Mouse (Mus musculus) gastrocnemius, adult 8-10 months (tissue): ENCODE data around the gene Gm20388. TPM values are rescaled to one million over a fixed set of nuclear protein-coding genes. Genes with fewer than 3 reads are reported as not detected.

Experiments
- DNase-seq, 2 experiments: peaks; one replicate each; pipeline ENCODE4 v3.0.0; 2022; ENCODE audit warnings: low spot score in 2 of 2
- total RNA-seq, 4 experiments: library from RNA; stranded (reverse); gene quantifications; 2 replicates each; pipeline ENCODE4 v1.2.4; 2022

Gene Gm20388
- total RNA-seq, 4 experiments from 2014 or later = 4.4 to 20.0 (median 7.9) TPM; not detected in 1

DNA sequence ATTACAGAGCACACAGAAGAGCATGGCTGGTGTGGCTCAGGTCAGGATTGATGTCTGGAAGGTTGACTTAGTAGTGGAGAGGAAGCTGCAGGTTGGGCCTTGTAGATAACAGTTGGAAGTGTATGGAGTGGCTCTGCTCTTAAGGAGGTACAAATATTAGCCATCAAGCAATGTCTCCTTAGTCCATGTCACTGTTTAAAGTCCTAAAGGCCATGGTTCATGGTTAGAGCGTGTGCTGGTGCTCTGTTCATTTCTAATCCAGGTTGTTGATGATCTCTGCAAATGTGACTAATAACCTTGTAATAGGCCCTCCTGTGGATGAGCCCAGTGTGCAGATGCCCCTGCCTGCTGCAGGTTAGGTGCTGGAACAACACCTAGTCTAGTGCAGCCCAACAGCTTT is 2047.8 kb downstream of the Gm20388 start:
- no peak for DNase-seq

DNA sequence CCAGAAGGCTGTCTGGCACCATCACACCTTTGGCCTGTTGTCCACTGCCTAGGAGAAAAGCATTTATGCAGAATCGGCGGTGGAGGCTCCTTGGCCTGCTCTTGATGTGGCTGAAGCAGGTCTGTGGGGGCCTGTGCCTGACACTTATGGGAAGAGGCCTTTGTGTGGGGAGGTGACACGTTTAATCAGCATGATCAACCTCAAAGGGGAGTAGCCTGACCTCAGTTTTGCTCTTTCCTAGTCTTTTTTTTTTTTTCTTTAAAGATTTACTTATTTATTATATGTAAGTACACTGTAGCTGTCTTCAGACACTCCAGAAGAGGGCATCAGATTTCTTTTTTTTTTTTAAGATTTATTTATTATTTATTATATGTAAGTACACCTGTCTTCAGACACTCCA is 2052.3 kb downstream of the Gm20388 start:
- no peak for DNase-seq

DNA sequence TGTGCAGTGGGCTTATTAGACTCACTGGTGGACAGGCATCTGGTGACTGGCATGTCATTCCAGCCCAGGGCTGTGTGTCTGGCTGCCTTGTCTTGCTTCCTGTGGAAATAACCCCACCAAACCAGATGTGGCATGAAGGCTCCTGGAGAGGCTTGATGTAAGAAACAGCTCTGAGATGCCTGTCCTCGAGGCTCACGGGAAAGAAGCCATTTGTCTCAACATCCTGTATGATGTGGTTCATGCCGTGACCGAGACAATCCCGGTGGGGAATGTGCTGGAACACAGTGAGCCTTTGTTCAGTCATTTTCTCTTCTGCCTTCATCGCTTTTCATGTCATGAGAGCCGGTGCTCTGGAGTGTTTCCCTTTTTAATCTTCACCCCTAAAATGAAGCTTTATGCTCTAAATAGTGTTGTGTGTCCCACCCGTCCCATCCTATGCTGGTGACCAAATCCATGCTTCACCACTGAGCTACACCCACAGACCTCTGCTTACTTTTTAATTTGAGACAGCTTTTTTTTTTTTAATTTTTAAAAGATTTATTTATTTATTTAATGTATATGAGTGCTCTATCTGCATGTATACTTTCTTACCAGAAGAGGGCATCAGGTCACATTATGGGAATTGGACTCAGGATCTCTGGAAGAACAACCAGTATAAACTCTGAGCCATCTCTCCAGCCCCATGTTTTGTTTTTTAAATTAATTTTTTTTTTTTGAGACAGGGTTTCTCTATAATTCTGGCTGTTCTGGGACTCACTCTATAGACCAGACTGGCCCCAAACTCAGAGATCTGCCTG is 2054.3 kb downstream of the Gm20388 start:
- DNase-seq = peak in 1 of 2 experiments; percentile 45

DNA sequence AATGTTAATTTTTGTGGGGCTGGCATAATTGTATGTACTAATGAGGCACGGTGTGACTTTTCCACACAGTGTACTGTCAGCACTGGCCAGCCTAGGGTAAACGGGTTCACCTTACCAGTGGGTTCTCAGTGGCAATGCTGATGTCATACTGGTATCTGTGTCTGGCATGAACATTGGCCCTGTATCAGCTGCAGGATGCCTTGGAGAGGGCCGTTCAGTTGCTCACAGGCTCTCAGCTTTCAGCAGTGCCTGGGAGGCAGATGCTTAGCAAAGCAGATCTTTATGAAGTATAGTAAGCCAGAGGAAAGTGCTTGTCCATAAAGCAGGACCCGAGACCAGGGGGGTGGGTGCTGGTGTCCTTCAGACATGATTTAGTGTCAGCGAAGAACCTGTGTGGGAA is 2055.5 kb downstream of the Gm20388 start:
- DNase-seq = peak in 1 of 2 experiments; percentile 57

DNA sequence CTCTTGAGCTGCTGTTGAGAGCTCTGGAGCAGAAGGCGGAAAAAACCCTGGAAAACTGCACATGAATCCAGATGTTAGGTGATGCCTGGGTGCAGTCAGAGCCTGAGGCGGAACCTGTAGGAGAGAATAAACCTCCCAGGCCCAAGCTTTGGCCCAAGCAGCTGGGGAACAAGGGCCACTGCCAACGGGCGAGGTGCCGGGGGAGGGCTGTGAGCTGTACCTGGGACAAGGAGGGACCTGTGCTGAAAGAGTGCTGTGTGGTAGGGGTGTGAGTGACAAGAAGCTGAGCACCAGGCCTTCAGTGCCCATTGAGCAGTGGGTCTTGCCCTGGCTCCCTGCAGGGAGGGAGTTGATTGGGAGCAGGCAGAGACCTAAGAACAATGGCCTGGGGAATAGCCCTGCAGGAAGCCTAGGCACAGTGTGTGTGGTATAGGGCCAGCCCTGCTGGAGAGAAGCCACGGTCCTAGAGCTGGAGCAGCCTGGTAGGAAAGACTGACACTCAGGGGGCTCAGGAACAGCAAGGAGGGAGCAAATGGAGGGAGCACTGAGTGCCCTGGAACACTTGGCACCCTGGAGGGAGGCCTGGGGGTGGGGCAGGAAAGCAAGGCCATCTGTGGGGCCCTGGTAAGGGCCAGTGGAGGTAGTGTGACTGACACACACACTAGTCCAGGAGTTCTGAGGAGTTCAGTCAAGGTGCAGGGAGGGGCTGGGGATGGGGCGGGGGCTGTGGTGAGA is 2056.2 kb downstream of the Gm20388 start:
- DNase-seq = no peak

DNA sequence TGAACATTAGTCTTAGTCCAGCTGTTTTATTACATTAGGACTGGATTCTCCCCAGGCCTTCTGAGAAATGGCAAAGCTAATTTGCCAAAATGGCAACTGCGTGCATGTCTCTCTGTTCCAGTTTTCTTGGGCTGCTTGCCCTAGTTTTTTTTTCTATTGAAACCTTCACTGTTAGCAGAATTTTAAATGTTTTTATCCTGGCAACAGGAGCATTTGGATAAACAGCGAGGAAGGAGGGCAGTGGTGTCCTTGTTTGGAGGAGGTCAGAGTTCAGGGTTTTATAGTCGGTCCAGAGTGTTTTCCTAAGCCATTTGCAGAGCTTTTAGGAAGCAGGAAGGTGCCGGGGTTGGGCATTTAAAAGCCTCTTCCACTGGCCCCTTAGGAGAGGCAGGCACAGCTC is 2057.3 kb downstream of the Gm20388 start:
- DNase-seq = no peak

DNA sequence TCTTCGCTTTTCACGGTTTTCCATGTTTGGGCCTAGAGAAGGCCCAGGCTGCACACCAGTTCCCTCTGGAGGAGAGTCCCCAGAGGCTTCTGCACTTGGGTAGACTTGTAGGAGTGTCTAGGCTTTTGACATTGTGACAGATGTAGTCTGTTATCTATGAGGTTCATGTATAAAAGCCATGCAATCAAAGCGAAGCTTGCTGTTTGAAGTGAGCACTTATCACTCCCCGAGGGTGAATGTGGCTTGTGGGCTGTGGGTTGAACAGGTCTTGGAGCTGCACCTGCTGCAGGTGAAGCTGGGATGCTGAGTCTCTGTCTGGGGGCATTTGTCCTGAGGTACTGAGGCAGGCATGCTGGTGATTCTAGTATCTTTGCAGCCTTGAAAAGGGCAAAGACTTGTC is 2057.9 kb downstream of the Gm20388 start:
- DNase-seq = no peak

DNA sequence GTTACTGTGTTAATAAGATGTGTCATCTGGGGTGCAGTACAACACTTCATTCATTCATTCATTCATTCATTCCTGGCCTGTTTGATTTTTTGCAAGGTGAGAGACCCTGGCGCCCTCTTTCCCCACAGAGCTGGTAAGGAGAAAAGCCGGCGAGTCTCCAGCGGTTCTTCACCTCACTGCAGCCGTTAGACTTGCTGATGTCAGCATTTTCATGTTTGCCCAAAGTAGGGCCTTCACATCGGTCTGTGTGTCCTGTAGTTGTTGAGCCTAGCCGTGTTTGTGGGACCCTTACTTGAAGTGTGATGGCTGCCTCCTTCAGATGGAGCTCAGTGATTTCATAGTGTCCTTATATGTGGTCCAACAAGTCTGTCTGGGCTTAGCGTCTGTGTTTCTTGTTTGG is 2059.6 kb downstream of the Gm20388 start:
- DNase-seq = no peak

DNA sequence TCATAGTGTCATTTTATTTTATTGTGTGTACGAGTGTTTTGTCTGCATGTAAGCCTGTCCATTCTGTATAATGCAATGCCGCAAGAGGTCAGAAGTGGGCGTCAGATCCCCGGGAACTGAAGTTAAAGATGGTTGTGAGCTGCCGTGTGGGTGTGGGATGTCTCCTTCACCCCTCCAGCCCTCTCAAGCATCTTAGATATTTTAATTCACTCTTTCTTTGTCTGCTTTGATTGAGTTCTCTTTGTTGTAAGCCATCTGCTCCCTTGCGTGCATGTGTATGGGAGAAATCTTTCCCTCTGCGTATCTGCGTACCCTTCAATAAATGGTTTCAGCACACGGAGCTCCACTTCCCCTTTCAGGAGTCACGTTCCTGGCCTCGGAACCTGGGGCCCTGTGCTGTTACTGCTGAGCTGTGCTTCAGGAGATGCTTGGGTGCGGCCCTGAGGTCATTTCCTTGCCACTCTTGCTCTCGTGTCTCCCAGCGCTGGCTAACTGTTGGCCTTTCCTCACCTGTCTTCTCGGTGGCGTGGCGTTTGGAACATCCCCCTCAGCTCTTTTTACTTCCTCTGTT is 2060.9 kb downstream of the Gm20388 start:
- no peak for DNase-seq

DNA sequence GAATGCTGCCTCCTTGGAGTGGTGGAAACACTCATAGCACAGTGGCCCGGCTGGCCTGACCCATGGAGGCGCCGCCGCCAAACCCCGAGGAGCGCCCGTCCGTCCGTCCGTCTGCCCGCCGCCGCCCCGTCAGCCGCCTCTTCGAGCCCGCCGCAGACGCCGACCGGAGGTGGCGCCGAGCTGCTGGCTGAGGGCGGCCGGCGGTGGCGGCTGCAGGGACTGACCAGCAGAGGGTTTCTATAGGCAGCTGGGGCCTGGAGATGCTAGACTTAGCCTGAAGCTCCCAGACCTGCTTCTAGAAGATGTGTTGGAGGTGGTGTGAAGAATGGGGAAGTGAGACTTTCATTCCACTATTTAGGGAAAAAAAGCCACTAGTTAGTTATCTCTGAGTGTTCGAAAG is 2063.3 kb downstream of the Gm20388 start:
- no peak for DNase-seq

DNA sequence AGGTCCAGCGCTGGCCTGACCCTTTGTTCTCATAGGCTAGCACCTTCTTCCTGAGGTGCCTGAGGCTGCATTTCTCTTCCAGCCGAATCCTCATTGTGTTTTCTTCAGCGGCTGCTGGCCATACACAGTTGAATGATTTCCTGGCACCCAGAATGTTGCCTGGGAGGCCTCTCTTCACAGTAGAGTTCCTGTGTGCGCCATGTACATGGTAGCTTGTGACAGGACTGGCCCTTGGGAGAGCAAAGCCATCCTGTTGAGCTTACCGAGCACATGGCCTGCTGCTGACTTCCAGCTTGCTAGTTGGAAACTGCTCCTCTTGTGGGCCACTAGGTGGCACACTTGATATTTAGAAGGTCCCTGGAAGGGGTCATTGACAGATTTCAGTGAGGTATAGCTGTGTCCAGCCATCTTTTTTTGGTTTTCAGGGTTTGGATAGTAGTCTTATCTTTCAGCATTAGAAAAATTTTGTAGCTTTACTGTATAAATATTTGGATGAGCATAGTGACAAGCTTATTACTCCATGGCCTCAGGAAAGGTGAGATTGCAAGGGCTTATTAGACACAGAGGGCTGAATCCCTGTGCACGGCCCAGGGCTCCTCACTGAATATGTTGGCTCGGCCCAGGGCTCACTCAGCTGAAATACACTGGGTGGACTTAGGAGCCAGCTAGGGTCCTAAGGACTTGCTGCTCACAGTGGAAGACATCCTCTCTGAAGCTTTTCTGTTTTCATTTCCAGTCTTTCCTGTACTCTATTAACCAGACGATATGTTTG is 2067.4 kb downstream of the Gm20388 start:
- DNase-seq = no peak

DNA sequence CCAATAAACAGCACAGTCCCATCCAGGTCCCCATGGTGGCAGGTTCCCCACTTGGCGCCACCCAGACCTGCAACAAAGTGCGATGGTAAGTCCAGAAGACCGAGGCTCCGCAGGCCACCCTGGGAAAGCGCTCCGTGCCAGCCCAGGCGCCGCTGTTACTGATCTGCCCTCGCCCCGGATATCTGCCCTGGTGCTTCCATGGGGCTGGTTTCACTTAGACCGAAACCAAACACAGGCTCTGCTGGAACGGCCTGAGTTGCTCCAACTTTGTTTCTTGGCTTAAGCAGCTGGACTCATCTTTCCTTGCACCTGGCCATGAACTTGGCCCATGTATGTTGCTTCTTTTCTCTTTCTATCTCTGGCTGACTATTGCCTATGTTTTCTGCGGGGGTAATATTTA is 2068.0 kb downstream of the Gm20388 start:
- DNase-seq = peak in 1 of 2 experiments; percentile 66

DNA sequence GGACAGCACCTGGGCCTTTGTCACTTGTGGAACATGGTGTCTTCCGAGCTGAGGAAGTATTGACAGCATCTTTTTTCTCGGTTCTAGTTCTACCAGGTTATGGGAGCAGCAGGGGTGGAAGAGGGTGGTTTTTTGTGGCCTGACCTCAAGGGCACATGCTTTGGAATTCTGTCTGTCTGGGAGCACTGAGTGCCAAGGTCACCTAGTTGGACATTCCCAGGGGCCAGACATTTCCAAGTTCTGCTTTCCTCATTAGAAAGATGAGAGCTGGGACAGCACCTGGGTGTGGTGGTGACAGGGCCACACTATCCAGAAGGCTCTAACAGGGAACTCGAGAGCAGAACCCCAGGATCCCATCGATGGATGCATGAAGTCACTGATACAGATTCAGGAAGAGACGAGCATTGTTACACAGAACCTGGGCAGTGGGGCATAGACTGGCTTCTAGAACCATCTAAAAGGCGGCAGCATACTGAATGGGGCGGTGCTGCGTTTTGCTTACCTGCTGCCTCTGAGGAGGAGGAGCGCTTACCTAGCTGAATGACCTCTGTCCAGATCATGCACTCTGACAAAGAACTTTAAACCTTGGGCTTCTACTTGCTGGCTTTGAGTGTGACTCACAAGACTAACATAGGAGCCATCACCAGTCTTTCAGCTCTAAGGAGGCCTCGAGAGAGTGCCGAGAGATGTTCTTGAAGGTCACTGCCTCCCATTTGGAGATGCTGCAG is 2070.3 kb downstream of the Gm20388 start:
- no peak for DNase-seq

DNA sequence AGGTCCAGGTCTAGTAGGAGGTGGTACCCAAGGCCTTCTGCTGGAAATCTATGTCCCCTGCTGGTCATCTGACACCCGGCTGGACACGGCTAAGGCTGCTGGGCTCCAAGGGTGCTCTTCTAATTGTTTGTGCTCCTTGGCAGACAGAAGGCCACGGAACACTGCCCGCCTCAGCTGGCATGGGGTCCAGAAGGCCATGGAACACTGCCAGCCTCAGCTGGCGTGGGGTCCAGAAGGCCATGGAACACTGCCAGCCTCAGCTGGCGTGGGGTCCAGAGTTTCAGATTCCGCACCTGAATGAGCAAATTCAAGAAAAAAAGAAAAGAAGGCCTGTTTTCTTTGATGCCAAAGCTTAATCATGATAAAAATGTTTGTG is 2070.9 kb downstream of the Gm20388 start:
- no peak for DNase-seq

DNA sequence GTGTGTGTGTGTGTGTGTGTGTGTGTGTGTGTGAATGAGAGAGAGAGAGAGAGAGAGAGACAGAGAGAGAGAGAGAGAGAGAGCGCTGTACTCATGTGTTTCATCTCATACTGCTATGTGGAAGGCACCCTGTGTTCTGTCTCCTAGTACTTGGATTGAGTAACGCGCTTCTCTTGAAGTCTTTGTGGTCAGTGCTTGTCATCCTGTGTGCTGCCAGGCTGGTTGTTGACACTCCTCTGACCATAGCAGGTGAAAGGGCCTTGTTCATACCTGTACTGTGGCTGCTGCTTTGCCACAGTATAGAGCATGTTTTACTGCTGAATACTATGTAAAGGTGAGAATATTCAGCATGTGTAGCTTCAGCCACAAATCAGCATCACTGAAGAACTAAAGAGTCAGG is 2075.0 kb downstream of the Gm20388 start:
- DNase-seq = no peak

DNA sequence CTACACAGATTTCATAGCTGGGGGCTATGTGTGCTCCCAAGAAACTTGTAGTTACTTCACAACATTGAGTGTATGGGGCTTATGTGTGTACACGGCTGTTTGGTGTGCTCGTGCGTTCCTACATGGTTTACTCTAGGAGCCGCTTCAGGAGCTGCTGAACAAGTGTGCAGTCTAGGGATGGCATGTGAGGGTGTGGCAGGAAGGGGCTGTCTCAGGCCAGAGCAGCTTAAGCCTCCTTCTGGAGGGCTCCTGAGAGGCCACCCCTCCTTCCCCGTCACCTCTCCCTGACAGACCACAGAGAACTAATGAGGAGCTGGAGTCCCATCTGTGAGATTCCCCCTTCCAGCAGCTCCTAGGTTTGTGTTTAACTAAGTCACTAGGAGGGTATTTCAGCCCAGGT is 2077.3 kb downstream of the Gm20388 start:
- no peak for DNase-seq

DNA sequence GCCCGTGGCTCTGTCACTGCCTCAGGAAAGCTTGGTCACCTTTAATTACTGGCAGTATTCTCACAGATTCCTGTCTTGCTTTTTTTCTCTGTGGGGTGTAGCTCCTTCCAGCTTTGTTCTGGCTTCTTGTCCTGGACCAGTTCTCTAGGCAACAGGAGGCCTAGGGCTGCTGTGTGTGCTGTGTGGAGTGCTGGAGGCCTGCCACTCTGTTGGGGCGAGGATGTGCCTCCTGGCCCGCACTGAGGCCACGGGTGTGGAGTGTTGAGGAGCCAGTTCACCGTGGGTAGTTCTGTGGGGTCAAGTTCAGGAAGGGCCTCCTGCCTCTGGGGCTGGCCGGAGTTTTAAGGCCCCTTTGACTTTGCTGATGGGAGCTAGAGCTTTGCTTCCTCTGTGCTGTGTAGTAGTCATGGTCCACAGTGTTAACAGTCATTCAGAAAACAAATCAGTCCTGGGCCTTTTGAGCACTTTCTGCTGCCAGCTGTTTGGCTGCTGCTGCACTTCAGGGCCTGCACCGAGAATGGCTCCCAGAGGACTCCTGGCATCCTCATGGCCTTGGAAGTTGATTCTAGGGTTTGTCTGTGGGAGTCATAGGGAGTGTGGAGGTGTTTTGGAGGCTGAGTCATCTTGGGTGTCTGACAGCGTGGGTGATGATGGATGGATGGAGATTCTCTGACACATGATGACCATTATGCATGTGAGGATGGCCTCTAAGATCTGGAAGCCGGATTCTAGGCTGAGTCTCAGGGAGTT is 2080.0 kb downstream of the Gm20388 start:
- peak in 1 of 2 experiments; percentile 29 for DNase-seq

DNA sequence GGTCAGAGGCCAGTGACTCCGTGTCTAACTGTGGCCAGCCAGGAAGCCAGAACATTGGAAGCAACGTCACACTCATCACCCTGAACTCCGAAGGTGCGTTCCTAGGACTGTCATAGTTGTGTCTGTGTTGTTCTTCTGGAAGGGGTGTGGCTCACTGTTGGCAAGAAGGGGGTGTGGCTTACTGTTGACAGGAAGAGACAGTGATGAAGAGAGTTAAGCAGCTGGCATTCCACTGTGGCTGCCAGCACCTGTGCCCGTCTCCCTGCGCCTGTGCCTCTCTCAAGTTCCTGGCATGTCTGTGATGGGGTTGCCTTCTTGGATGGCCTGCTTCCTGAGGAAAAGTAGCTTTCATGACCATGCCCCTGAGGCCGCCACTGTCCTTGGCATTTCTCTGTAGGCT is 2081.0 kb downstream of the Gm20388 start:
- DNase-seq = peak in 1 of 2 experiments; percentile 57

DNA sequence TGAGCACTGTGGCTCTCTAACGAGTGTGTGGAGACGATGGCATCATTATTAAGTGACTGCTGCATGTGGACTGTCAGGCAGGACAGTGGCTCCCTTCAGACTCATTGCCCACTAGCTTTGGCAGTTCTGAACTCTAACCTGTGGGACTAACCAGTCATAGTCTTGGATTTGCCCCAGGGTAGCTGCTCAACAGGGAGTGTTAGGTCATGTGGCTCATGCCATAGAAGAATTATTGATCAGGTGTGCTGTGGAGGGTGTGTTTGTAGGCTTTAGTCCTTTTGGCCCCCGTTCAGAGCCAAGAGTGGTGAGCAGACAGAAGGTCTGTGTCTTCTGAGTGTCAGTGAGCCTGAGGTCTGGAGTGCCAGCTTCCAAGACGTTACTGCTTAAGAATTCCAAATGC is 2082.3 kb downstream of the Gm20388 start:
- DNase-seq = no peak

DNA sequence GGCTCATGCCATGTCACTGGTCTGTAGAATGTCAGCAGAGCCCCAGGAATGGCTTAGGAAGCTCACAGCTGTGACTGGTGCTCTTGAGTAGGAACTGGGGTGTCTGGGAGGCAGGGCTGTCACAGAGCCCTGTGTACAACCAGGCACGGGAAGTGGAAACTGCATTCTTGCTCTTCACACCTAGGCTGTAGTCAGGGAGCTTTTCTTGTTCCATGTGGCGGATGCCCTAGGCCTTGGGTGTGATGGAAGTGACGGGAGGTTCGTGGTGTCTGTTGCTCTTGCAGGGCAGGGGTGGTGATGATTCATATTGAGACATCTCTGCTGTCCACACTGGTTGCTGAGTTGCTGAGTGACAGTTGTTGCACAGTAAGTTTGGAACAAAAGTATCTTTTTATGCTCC is 2084.5 kb downstream of the Gm20388 start:
- no peak for DNase-seq
